Mouse (Mus musculus) lung, adult 2 months (tissue): ENCODE results near the gene Pip5k1b.

ENCODE experiments used
- CTCF ChIP-seq: fragments of 200-500 bp; IDR thresholded peaks from 2 replicates; pipeline ENCODE4 v1.5.1; 2011; ENCODE audit warnings: mild to moderate bottlenecking, low read length, control low read depth; ENCODE audit not compliant: insufficient read depth
- POLR2A ChIP-seq: fragments of 200-500 bp; IDR thresholded peaks from 2 replicates; pipeline ENCODE4 v1.6.1; 2011; ENCODE audit warnings: low read depth, mild to moderate bottlenecking, control low read depth, low read length, borderline replicate concordance; ENCODE audit errors: extremely low read depth

DNA sequence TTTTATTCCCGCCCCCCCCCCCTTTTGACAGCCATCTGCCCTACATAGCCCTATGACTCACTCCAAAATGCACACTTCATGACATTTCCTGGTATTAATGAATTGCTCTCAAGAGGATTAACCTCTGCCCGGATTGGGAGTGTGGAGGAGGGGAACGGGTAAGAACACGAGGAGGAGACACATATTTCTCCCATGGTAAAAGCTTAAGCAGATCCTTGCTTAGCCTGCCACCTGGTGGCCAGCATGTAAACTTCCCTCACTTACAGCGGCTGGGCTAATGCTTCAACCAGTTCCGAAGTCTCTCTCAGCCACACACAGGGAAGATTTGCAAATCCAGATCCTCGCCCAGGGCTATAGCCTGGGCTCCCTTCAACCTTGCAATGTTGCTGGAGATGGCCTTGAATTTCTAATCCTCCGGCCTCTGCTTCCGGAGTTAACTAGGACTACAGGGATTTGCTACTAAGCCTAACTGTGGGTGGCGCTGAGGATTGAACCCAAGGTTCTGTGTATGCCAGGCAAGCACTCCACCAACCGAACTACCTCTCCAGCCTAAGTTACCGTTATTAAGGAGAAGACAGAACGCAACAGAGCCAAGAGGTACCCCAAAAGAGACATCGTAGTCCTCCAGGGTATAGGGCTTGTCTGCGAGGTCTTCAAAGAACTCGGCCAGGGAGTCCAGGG lies 283.8 kb downstream of the Pip5k1b start:
- no peak for TF ChIP-seq POLR2A
- peak; percentile 95 for TF ChIP-seq CTCF
